Mouse (Mus musculus) hematopoietic stem cell, adult 5-6 weeks (primary cell): ENCODE data around the gene Ltbp4. TPM values are rescaled to one million over a fixed set of nuclear protein-coding genes. Genes with fewer than 3 reads are reported as not detected.
A peak's percentile ranks its signal among the peaks of the same experiment; 100 is the strongest.

Experiments
- ATAC-seq, 2 experiments: fragments of 125-278 bp in 1 of 2; replicated peaks in 1 of 2; 2 replicates each; pipeline ENCODE4 v1.8.0; 2016 to 2017; ENCODE audit warnings: inconsistent platforms in 2 of 2, mild to moderate bottlenecking in 2 of 2, moderate number of reproducible peaks in 2 of 2, low read depth in 1 of 2, moderate TSS enrichment in 1 of 2; ENCODE audit not compliant: low FRiP score in 2 of 2, poor library complexity in 2 of 2, severe bottlenecking in 2 of 2, insufficient read depth in 1 of 2, low TSS enrichment in 1 of 2
- total RNA-seq: library from RNA; stranded (forward); fragments of 172-1452, 232-1000 nt; gene quantifications from 2 replicates; pipeline ENCODE4 v1.2.3, GENCODE M21; 2017

The Ltbp4 gene
- total RNA-seq, 1 experiment from 2014 or later, result not detected

DNA sequence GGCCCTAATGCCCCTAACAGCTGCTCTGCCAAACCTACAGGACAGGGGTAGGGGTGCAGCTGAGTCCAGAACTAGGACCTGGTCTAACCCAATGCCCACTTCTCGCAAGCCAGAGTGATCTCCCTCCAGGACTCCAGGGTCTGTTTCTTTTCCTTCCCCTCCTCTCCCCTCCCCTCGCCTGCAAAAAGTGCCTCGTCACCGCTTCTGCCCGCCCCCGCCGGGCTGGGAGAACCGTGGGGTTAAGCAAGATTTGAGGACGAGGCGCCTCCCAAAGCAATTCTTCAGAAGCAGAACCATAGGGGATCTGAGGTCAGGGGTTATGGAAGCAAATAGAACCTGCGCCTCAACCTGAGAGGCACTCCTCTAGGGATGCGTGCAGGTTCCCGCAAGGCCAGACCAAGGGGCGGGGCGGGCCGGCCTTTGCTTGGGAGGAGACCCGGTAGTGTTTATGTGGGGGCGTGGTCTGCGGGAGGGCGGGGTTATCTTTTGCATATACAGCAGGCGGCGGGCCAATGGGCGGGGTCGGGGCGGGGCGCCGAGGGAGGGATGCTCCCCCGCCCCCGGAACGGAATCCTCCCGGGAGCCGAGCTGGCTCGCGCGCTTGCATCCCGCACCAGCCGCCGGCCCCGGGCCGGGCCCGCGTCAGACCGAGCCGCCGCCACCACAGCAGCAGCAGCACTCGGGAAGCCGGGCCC lies 79.1 kb downstream of the Ltbp4 start, which contains the start of gene Numbl:
TSS of gene Numbl (plus strand) at position 229 of the 695 bp plus-strand sequence.
- ATAC-seq, result peak; percentile 74 to 78

DNA sequence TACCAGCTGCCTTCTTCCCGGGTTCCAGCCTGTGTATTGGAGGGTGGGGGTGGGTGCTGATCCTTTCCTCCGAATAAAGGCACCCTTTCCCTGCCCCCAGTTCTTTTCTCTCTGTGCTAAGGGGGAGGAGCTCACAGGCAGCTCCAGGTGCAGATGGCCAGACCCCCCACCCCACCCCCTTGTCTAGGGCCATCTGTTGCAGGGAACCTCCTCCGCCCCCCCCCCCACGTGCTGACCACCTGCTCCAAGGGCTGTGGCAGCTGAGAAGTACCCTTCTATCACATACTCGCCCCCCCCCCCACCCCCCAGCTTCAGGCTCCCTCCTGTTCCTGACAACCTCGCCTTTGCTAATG lies 79.7 kb downstream of the Ltbp4 start:
- no peak for ATAC-seq

GRCm38 (mm10) chr7:27257046-27257851 lies 80.2 kb downstream of the Ltbp4 start:
- peak; percentile 50 to 54 for ATAC-seq

GRCm38 (mm10) chr7:27255721-27256120 lies 81.8 kb downstream of the Ltbp4 start:
- ATAC-seq, result no peak

Other genes starting within 250 kb of the Ltbp4 start
- gene Cyp2f2, start 217.8 kb downstream of the Ltbp4 start, total RNA-seq, result not detected in 2 replicates
- not detected in 2 replicates for gene Cyp2t4, start 184.0 kb downstream of the Ltbp4 start, total RNA-seq
- gene Egln2, start 170.9 kb downstream of the Ltbp4 start, total RNA-seq, result 21.0 and 24.1 TPM in 2 replicates
- 15.4 and 21.1 TPM in 2 replicates for gene Rab4b, start 158.8 kb downstream of the Ltbp4 start, total RNA-seq
- not detected in 2 replicates for gene Gm21983, start 156.6 kb downstream of the Ltbp4 start, total RNA-seq
- gene Mia, start 156.5 kb downstream of the Ltbp4 start, total RNA-seq, result not detected in 2 replicates
- gene BC024978, start 141.9 kb downstream of the Ltbp4 start, total RNA-seq, result 1.9 and 3.5 TPM in 2 replicates
- gene Snrpa, start 141.4 kb downstream of the Ltbp4 start, total RNA-seq, result 77.9 and 95.9 TPM in 2 replicates
- 8.1 and 10.7 TPM in 2 replicates for gene Itpkc, start 109.0 kb downstream of the Ltbp4 start, total RNA-seq
- gene Coq8b, start 104.7 kb downstream of the Ltbp4 start, total RNA-seq, result 9.4 and 13.8 TPM in 2 replicates
- 1.6 and 2.4 TPM in 2 replicates for gene Numbl, start 79.3 kb downstream of the Ltbp4 start, total RNA-seq
- 15.8 and 22.4 TPM in 2 replicates for gene Shkbp1, start 18.3 kb upstream of the Ltbp4 start, total RNA-seq
- not detected in 2 replicates for gene Gm20479, start 19.7 kb upstream of the Ltbp4 start, total RNA-seq
- 0.31 TPM in 1 of 2 replicates, not detected in the other for gene Sptbn4, start 110.0 kb upstream of the Ltbp4 start, total RNA-seq
- gene Blvrb, start 110.3 kb upstream of the Ltbp4 start, total RNA-seq, result 20.4 and 31.7 TPM in 2 replicates
- 9.7 and 16.8 TPM in 2 replicates for gene Sertad3, start 136.1 kb upstream of the Ltbp4 start, total RNA-seq
- gene Sertad1, start 149.2 kb upstream of the Ltbp4 start, total RNA-seq, result 23.3 and 25.8 TPM in 2 replicates
- 1.1 and 1.5 TPM in 2 replicates for gene Prx, start 161.6 kb upstream of the Ltbp4 start, total RNA-seq
- 0.31 TPM in 1 of 2 replicates, not detected in the other for gene Hipk4, start 185.6 kb upstream of the Ltbp4 start, total RNA-seq
- 15.2 and 18.9 TPM in 2 replicates for gene Pld3, start 215.5 kb upstream of the Ltbp4 start, total RNA-seq
- 4.8 and 7.4 TPM in 2 replicates for gene 2310022A10Rik, start 215.5 kb upstream of the Ltbp4 start, total RNA-seq